Mouse (Mus musculus) duodenum, adult 2 months (tissue): ENCODE measurements around the gene Usp2. TPM values are rescaled to one million over a fixed set of nuclear protein-coding genes. Genes with fewer than 3 reads are reported as not detected.

Experiments
- polyA plus RNA-seq: library from polyadenylated mRNA; depleted of rRNA; stranded (reverse); fragments of >200 nt; gene quantifications from 2 replicates; pipeline ENCODE4 v1.2.3, GENCODE M21; 2012; ENCODE audit warnings: low replicate concordance; rRNA removed

Gene Usp2
- 16.5 and 29.3 TPM in 2 replicates for polyA plus RNA-seq

DNA sequence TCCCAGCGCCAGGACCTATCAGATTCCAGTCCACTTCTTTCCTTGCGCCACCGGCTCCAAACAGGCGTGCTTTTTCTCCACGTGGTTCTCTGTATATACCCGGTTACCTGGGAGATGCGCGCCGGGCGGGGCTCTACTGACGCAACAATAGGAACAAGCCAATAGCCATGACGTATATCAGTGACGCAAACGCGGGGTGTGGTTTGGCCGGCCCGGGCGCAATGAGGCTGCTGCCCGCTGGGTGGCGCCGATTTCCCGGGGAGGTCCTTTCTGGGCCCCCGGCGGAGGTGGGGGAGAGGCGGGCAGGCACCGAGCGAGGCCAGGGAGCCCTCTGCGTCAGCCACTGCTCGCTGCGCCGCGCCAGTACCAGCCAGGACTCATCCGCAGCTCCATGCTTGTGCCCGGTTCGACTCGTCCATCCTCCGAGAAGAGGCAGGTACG, at the start of gene Usp2:
Usp2 (plus strand) TSS at position 237 of the 441 bp plus-strand sequence.

DNA sequence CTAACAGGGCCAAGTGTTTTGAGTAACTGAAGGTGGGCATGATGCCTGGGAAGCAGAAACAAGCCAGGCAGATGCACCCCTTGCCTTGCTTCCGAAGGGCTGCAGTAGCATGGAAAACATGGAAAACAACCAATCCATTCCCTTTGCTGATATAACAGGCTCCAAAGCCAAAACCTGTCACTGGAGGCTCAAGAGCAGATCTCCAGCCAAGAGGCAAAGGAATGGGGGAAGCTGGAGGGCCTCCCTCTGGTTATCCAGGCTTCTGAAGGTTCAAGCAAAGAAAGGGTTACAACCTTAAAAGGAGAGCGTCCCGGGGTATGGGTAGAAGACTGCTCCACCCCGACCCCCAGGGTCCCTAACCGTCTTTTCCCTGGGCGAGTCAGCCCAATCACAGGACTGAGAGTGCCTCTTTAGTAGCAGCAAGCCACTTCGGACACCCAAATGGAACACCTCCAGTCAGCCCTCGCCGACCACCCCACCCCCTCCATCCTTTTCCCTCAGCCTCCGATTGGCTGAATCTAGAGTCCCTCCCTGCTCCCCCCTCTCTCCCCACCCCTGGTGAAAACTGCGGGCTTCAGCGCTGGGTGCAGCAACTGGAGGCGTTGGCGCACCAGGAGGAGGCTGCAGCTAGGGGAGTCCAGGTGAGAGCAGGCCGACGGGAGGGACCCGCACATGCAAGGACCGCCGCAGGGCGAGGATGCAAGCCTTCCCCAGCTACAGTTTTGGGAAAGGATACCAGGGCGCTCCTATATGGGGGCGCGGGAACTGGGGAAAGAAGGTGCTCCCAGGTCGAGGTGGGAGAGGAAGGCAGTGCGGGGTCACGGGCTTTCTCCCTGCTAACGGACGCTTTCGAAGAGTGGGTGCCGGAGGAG, 23.7 kb upstream of the Usp2 start, which contains the start of gene Thy1:
Thy1 (plus strand) TSS at position 549 of the 872 bp plus-strand sequence.

DNA sequence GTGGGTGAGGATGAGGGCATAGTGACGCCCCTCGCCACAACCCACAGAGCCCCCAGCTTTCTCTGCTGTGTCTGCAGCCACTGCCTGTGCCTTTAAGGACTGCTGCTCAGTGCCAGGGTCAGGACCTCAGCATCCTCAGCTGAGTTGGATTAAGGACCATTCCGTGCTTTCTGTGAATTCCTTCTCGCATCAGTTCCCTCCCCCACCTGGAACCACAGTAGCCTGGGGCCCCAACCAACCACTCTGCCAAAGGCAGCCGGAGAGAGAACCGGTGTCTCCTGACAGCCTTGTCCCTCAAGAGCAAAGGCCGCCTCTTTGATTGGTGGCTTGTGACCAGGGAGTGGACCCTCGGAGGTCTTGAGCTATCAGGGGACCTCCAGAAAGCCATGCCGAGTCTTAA, 34.7 kb downstream of the Usp2 start, which contains the start of gene Mfrp:
Mfrp (plus strand) TSS at position 240 of the 400 bp plus-strand sequence.

DNA sequence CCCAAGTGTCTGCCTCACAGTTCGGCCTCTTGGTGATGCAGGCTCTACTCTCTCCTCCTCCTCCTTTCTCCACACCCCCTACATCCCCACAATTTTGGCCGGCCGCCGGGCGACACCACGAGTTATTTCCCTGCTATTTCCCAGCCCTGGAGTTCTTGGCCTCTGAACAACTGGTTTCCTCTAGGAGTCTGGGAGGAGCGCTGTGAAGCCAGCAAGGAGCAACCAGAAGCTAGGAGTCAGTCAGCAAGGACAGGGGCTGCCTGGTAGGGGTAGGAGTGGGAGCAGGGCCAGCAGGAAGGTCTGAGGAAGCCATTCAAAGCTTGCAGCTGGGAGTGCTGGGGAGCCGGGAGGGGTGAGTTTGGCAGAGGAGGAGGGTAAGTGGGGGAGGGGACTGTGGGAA, 40.3 kb downstream of the Usp2 start, which contains the start of gene C1qtnf5:
C1qtnf5 (plus strand) TSS at position 136 of the 400 bp plus-strand sequence.

DNA sequence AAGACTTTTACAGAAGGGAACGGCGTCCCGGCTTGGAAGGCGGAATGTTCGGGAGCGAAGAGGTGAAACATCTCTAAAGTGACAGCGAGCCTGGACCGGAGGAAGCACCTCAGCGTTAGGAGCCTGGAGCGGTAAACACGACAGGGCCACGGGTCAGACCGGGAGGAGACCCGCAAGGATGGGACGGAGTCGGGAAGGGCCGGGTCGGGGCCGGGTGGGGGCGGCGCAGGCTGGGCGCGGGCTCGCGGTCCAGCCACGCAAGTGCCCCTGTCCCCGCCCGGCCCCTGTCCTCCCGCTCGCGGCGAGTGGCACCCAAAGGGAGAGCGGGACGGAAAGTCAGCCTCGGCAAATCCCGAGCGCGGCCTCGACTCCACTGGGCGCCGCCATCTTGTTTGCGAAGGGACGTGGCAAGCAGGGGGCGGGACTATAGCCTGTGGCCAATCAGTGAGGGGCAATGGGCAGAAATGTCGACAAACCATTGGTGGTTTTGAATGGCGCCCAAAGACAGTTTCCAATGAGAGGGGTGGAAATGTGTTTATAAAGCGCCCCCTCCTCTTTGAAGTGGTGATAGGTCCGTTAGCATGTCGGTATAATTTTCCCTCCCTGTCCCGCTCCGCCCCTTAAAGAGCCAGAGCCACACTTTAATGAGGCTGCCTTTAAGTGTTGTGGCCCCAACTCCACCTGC, 46.4 kb downstream of the Usp2 start, which contains the start of the genes Gm49380 and Rnf26:
Gm49380 (minus strand) TSS at position 396 of the 685 bp plus-strand sequence.
Rnf26 (minus strand) TSS at position 413 of the 685 bp plus-strand sequence.

DNA sequence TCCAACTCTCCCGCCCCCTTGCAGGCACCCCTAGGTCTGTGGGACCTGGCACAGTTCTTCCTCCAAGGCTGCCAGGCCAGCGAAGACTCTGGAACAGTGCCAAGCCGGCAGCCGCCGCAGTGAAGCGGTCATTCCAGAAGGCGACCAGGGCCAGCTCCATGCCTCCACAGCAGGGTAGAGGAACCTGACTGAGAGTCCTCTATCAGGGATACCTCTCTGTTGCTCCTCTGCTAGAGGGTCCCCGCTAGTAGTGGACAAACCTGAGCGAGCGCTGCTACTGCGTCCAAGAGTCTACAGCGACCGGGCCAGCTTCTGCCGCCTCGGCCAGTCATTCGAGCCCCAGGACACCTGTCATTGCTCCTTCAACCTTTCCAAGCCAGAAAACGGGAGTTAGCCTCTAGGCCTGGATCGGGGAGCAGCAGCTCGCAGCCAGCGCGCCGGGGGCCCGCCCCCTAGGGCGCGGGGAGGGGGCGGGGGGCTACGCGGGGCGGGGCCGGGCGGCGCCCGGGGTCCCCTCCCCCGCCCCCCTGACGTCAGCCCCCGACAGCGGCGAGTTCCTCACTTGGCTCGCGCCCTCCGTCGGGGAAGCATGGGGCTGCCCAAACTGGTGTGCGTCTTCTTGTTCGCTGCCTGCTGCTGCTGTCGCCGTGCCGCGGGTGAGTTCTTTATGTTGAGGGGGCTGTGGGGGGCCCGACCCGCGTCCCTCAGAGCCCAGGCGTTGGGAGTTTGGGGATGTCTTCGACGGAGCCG, 67.5 kb downstream of the Usp2 start, which contains the start of gene Mcam:
Mcam (plus strand) TSS at position 369 of the 750 bp plus-strand sequence.

Other genes with a start within 250 kb of the Usp2 start
- gene Thy1, start 23.6 kb upstream of the Usp2 start, polyA plus RNA-seq, result 24.0 and 29.4 TPM in 2 replicates
- 0.11 TPM in 1 of 2 replicates, not detected in the other for gene Mfrp, start 34.7 kb downstream of the Usp2 start, polyA plus RNA-seq
- 7.9 and 14.6 TPM in 2 replicates for gene C1qtnf5, start 40.2 kb downstream of the Usp2 start, polyA plus RNA-seq
- gene Gm49380, start 46.5 kb downstream of the Usp2 start, polyA plus RNA-seq, result 0.36 TPM in 1 of 2 replicates, not detected in the other
- 30.5 and 37.1 TPM in 2 replicates for gene Rnf26, start 46.5 kb downstream of the Usp2 start, polyA plus RNA-seq
- 13.6 and 29.9 TPM in 2 replicates for gene Mcam, start 67.4 kb downstream of the Usp2 start, polyA plus RNA-seq
- gene Cbl, start 167.0 kb downstream of the Usp2 start, polyA plus RNA-seq, result 3.6 and 3.9 TPM in 2 replicates
- gene Ccdc153, start 173.7 kb downstream of the Usp2 start, polyA plus RNA-seq, result not detected in 2 replicates
- 10.0 and 25.1 TPM in 2 replicates for gene Pdzd3, start 184.4 kb downstream of the Usp2 start, polyA plus RNA-seq
- 4.2 and 5.8 TPM in 2 replicates for gene Nlrx1, start 201.6 kb downstream of the Usp2 start, polyA plus RNA-seq
- gene Abcg4, start 221.6 kb downstream of the Usp2 start, polyA plus RNA-seq, result 1.6 and 1.7 TPM in 2 replicates
- 14.2 and 16.9 TPM in 2 replicates for gene Hinfp, start 238.7 kb downstream of the Usp2 start, polyA plus RNA-seq